Mouse (Mus musculus): ENCODE measurements around the gene Cptp.

DNA sequence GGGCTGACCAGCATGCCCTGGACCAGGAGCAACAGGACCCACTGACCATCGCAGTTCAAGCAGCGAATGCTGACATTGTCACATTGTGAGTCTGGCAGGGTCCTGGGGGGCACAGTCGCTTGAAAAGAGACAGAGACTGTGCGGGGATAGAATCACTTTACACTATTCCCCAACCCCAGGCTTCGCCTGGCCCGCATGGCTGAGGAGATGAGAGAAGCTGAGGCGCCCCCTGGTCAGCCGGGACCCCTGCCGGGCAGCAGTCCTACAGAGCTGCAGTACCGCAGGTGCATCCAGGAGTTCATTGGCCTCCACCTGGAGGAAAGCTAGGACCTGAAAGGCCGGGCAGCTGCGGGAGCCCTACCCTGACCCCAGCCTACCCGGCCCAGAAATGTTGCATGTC is 36.4 kb upstream of the Cptp start:
- TF ChIP-seq CTCF (IDR thresholded peaks at IDR 0.05; ENCODE audit: low read depth) (no peak), EP300 (IDR thresholded peaks at IDR 0.05; ENCODE audit: low read depth) (no peak)

All from liver, postnatal 0 days (tissue).